Mouse (Mus musculus) cerebellum, postnatal 4 days (tissue): Measurements from ENCODE around the gene Cacna1e.

ENCODE experiments used
- DNase-seq, 2 experiments: peaks; one replicate each; pipeline ENCODE4 v3.0.0; 2022; ENCODE audit warnings: low spot score in 2 of 2, mixed read lengths in 1 of 2

Gene Cacna1e

DNA sequence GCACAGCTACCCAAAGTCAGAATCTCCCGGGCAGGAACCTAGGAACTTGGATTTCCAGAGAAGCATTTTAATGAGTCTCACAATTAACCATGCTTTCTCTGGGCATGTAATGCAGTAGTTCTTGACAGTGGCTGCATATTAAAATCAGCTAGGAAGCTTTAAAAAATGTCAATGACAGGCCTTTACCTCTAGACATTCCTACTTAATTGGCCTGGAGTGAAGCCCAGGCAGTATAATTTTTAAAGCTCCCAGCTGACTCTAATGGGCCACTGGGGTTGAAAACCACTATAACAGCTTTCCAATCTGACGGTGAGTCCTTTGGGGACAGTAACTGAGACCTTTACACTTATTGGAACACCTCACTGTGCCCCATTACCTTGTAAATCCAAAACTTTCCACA, 251.4 kb downstream of the Cacna1e start:
- no peak for DNase-seq

DNA sequence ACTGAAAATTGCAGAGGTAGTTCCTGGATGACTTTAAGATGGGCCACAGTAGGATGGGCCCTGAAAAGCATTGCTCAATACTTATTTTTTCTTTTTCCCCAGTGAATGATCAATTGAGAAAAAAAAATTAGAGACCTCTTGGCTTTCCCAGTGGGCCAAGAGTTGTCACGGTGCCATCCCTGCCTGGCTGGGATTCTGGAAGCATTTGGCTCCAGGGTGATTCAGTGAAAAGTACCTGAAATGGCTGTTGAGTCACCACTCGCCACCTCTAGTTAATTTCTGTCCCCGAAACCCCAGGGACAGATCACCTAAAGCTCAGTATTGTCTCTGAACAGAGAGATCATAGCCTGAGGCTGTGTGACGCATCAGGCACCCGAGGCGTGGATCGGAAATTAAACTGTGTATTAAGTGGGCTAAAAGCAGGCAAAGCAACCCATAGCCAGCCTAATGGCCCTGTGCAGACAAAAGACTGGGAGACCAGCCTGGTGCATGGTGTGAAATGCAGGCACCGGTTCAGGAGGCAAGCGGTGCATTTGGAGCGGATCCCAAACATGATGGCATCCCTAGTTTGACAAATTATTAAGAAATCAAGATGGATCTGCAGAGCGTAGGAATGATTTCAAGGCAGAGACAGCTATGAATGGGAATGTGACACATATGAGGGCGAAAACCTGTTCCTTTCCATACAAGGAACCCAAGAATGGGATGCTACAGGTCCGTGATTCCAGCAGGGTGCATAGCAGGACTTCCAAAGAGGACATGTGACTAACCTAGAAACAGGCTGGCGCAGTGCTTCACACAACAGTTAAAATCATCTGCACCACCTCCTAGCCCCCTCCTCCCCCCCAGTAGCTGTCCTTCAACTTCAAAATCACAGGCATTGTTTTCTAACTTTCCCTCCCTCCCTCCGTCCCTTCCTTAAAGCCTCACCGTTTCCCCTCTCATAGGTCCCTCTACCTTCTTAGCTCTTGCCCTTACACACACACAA, 261.3 kb downstream of the Cacna1e start:
- peak in 1 of 2 experiments; percentile 40 for DNase-seq

DNA sequence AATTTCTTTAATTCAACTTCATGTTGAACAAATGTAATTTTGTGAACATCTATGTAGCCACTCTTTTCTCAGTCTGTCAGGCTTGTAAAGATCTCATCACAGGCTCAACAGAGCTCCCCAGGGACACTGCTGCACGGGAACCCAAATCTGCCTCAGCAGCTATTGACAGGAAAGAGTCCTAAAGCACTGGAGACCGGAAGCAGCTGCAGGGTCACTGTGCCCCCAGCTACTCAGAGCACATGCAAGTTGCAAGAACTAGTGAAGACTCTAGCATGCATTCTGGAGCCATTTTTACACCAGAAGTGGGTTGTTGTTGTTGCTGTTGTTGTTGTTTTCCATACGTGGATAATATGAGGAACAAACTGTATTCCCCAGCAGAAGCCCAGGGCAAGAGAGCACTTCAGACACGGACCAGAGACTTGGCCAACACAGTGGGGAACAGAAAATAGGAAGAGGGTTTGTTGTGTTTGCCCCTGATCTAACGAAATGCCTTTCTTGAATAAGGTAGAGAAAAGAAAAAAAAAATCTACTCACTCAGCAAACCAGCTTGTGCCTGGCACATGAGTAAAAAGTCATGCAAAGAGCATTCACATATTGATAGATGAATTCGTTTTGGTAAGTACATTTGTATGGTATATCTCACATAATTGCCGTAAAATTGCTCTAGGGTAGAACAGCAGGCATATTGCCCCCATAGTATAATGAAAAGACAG, 266.4 kb downstream of the Cacna1e start:
- no peak for DNase-seq

DNA sequence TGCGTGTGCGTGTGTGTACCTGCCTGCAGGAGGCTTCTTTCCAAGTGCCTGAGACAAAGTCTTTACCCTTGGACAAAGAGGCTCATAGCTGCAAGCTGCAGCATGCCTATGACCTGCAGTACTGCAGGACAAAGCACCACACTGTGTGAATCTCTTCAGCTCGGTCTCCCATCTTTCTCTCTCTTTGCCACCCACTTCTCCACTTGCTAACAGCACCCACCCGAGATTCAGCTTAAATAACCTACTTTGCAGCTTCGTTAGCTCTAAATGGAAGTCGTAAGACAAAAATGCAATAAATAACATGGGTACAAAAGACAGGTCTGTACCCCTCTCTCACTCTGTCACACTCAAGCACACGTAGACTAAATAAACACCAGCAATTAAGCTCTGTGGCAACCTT, 268.5 kb downstream of the Cacna1e start:
- no peak for DNase-seq

DNA sequence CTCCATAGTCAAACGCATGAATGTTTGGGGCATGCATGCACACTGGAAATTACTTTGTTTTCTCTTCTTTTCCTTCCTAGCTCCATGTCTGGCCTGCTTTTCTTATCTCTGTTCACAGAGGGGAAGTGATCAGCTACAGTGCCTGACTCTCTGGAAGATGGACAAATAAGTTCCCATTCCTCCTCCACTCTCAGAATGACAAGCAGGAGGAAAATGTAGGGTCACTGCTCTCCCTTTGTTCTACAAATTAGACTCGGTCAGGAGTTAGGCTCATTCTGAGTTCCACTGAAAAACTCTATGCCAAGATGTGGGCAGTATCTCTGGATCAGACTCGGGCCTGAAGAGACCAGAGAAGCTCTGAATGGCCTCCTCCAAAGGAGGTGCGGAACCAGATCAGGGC, 275.8 kb downstream of the Cacna1e start:
- DNase-seq: no peak

DNA sequence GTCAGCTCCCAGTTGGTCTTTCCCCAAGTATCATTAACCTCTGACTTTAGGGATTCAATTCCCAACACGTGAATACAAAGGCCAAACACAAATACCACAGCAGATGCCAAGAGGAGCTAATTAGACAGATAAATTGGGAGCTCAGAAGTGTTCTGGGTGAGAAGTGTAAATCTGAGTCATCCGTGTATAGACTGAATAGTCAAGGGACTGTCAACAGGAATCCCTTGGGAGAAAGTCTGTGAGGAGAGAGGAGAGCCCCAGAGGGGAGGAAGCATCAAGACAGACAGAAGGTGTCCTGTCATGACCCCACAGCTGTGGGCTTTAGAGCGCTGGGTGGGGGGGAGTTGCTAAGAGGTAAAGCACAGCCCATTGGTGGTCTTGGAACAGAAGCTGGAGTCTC, 276.9 kb downstream of the Cacna1e start:
- DNase-seq: no peak

DNA sequence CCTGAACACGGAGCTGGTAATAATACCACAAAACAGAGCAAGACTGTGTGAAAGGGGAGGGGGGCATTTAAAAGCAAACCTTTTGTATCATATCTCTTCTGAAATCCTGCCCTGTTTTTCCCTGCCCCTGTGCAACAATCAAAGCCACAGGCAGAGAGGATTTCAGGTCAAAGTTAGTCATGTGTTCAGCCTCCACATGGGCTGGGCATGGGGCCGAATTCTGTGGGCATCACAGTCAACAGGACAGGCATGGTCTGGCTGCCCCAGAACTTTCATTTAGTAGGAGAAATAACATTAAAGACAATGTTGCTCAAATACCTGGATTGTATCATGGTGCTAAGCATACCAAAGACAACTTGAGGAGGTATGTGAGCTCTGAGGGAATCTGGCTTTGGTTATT, 278.7 kb downstream of the Cacna1e start:
- no peak for DNase-seq

DNA sequence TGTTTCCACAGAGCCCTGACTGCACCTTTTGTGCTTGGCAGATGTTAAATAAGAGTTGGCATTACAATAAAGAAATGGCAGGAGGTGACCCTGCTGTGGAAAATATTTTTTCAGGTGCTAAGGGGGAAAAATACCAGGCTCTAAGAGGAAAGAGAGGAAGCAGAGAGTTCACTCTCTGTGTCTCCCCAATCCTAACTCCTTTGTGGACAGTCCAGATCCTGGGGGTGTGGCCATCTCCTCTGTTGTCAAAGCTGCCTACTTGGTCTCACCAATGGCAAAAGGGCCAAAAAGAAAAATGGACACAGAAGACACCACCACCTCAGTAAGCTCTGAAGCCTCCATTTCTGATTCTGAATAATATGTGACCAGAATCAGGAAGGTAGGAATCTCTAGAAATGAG, 280.5 kb downstream of the Cacna1e start:
- DNase-seq: no peak

DNA sequence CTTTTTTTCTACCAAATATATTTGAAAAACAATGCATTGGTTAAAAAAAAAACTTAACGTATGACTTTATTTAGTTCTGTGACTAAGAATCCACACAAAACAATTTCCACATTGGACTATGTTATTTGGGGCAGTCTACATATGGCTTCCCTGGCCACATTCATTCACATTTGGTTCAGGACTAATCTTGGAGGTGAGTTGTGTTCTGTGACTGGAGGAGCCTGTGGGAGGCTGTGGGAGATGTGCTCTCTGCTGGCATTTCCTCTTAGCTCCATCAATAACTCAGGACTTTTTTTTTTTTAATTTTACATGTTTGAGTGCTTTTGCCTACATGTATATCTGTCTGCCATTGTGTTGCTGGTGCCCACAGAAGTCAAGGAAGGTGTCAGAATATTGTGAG, 281.8 kb downstream of the Cacna1e start:
- DNase-seq: no peak

DNA sequence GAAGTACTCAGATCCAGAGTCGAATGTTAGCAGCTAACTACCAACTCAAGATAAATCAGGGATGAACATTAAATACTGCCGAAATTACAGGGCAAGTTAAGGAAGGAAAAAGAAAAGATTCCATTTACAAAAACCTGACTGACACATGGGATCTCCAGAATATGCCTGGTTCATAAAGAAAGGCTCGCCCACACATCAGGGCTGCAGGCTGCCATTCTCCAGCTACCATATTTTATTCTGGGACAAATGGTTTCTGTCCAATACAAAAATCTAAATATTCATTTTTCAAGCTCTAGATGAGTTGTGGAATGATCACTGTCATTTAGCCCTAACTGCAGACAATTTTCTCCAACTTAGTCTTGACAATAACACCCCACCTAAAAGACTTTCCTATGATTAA, 301.8 kb downstream of the Cacna1e start:
- no peak for DNase-seq

DNA sequence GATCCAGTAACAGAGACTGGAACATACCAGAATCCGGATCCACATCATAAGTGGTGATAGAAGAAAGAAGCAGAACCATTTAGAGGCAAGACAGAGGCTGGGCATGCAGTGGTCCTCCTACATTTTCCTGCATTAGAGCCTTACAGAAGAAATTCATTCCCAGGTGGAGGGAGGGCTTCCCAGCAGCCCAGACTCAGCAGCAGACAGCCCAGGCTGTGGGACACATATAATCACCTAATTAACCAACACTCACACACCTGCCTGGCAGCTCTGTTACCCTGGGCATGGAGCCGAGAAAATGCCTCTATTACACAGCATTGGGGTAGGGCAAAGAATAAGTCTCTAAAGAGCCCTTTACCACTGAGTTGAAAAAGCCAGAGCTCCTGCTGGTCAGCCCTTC, 304.4 kb downstream of the Cacna1e start:
- no peak for DNase-seq

DNA sequence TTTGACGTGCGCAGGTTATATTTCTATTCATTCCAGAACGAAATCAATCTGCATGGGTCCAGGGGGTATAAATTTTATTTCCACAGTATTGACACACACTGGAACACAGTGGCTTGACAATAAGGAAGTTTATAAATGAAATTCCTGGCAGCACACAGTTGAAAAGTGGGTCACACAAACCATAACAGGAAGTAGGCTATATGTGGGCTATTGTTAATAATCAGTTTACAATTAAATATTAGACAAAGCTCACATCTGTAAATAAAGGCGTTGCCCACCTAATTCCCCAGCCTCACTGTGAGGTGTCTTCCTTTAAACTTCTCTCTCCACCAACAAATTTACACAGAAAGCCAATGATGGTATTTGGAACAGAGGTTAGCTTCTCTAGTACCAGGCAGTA, 305.6 kb downstream of the Cacna1e start:
- DNase-seq: no peak

DNA sequence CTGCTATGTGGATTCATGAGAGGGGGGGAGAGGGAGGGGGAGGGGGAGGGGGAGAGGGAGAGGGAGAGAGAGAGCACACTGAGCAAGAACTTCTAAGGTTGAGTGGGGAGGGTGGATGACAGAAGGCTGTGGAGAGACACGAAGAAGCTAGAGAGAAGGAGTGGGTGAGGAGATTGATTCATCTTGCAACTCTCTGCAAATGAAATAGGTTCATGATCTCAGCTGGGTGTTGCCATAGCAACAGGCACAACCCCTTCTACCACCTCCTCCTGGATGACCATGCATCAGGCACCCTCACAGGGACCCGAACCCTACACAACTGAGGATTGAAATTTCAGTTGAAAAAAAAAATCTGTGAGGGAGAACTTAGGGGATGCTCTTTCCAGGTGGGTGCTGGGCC, 307.9 kb downstream of the Cacna1e start:
- no peak for DNase-seq

DNA sequence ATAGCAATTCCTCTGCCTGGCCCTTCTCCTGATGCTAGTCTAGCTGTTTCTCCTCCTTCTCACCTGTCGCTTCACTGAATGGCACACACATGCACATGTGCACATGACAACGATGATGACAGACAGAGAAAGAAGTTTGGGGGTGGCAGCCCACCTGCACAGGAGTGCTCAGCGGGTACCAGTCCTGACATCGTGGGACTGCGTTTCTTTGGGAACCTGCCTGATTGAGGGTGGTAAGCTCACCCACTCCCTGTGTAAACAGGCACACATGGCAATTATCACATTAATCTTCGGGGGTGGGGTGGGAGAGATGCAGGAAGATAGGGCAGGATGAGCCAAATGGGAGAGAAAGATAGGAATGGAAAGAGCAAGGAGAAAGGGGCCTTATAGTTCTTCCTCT, 318.3 kb downstream of the Cacna1e start:
- no peak for DNase-seq

DNA sequence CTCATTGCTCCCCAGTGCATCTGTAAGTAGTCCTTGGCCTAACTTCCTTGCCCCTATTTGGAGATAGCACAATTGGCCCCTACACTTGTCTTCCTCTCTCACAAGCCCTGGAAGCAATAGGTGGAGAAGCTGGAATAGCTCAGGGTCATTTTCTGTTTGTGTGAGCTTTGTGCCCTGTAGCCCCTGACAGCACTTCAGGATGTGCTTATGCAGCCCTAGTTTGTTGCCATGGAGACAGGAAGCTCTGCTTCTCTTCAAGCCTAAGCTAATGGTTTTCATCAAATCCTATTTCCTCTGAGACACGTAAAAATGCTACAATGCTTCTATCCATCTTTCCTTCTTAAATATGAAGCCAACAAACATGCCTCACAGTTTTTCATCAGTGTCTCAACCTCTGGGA, 328.5 kb downstream of the Cacna1e start:
- DNase-seq: no peak

DNA sequence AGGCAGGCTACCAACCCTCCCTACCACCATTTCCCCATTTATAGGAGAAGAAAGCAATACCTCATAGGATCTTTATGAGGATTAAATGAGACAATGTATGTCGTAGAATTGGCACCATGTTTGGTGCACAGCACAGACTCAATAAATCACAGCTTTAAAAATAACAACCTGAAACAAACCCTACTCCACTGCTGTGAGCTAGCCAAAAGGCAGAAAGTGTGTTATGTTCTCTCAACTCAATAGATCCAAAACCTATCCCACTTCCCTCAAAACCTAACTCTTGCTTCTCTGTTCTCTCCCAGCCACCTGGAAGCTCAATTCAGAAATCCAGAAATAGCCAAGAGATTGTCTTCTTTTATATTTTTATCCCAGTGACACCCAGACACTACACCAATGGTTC, 331.2 kb downstream of the Cacna1e start:
- no peak for DNase-seq

DNA sequence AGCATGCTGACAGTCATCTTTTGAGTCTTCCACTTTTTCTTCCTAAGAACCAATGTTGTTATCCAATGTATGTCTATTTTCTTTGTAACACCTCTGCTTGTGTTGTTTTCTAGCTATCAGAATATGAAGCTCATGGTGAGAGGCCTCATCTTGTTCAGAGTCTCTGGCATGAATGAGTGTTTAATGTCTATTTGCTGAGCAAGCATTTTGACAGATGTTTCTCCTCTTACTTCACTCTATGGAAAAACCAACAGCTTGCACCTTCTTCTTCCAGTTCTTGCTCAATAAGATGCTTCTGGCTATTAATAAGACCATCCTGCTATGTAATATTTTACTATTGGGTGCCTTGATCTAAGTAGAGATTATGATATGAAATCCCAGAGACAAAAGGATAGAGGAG, 346.9 kb downstream of the Cacna1e start:
- DNase-seq: no peak

DNA sequence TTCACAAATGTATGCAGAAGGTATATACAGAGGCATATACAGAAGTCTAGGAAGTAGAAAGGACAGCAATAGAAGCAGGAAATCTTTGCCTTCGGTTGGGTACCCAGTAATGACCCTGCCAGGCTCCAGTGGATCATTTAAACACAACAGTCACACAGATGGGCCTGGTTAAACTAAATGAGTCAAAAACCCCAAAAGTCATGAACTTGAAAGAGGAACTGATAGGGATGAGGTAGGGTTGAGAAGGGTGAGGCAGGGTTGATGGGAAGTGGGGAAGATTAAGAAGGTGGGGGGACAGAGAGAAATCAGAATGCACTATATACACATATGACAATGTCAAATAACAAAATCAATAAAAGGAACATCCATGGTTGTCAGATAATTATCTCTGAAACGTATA, 347.5 kb downstream of the Cacna1e start:
- no peak for DNase-seq

DNA sequence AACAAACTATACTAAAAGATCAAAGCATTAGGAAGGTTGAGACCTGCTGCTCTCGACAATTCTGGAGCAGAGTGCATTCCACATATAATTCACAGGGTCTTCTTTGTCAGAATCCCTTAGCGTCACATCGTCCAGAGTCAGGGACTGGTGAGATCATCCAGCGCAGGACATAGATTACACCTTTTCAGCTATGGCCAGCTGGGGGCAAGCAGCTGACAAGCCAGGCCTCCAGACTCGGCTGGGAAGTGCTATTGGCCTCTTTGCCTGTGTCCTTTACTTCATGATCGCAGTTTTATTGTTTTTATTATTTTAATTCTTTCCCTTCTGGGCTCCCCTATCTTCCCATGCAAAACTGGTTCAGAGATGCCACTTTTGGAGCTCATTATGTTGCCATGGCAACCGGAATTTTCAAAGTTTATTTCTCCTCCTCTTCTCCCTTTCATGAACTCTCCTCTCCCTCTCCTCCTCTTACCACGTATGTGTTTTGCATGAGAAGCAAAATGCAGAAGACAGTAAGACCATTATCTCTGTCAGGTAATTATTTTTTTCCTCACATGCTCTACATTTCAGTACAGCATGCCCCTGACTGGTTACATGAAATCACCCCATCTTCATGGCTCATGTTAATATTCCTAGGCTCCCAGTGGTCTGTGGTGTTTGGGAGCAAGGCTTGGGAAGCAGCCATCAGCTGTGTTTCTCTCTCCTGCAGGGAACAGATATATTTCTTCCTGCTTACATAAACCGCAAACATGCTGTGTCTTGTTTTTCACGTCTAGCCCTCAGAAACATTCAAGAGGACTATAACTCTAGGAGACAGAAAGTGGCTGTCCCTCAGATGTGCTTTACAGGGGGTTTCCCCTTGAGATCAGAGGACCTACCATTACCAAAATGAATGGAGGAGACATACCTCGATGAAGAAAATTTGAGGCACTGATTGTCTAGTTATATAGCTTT, 351.0 kb downstream of the Cacna1e start:
- no peak for DNase-seq

DNA sequence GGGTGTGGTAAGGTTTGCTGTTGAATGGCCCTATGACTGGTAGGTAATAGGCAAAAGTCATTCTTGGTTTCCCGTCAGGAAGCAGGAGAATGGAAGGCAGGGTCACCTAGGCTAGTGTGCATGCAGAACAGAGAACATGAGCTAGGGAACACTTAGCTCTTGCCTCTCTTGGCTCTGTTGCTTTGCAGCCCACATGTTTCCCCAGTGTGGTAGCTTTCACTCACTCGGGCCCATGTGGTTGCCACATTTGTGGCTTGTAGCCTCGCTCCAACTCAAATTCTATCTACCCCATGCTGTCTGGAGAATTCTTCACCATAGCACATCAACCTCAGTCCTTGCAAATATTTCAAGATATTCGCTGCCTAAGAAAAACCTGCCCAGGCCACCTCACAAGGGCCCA, 354.6 kb downstream of the Cacna1e start:
- no peak for DNase-seq

DNA sequence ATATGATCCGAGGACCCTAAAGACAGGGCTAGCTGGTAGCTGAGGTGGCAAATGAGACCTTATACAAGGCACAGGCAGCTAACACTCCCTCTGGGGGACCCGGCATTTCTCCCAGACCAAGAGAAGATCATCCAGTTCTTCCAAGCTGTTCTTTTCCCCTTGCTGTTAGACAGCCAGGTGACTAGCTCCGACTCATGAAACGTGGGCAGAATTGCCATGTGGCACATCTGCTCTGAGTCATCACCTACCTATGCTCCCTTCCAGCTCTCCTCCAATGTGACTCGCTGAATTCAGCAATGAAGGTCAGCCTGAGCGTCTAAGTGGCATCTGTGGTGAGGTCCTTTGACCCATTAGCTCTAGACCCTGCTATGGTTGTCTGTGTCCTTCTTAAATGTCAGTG, 355.5 kb downstream of the Cacna1e start:
- DNase-seq: no peak

DNA sequence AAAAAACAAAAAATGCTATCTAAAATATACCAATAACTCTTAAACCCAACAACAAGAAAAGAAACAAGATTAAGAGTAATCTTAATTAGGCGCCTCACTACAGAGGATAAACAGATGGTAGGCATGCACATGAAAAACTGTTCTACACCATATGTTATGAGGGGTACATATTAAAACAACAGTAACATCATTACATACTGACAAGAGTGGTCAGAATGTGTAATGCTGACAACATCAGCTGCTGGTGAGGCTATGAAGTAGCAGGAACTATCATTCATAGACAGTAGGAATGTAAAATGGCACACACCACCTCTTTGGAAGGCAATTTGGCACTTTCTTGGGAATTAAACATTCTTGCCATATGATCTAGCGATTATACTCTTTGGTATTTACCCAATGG, 363.6 kb downstream of the Cacna1e start:
- no peak for DNase-seq
